In genomic region chr1:40372951-40373350, GRCm38 (mm10) we compare ENCODE assay signal across 20 mouse cellular contexts. TPM values are rescaled to one million over a fixed set of nuclear protein-coding genes. Genes with fewer than 3 reads are reported as not detected.
A peak's percentile ranks its signal among the peaks of the same experiment; 100 is the strongest.
DNase-seq lines count a peak whose midpoint lies in the region; ATAC-seq and TF ChIP-seq lines count a peak whose summit lies in the region.
"Had no signal": no experiment of that assay in that cellular context is flagged by ENCODE, and none has a peak within 500 bp of the region (broad histone marks: within the 10 kb centered on the region; RNA-seq: fewer than 3 reads in every experiment).

No protein-coding gene starts in this region.

- no peaks in the 10 kb centered on the region for H3K4me1 ChIP-seq in forebrain, postnatal 0 days (ENCODE audit: insufficient read depth)
- H3K4me1 ChIP-seq in forebrain, embryonic 15.5 days, result no peaks in the 10 kb centered on the region
- no peaks in the 10 kb centered on the region for H3K4me1 ChIP-seq in heart, embryonic 11.5 days (ENCODE audit: control insufficient read depth, insufficient read depth, low read length)
- no peaks in the 10 kb centered on the region for H3K4me1 ChIP-seq in brown adipose tissue, adult 24 weeks (ENCODE audit: control insufficient read depth, insufficient read depth, insufficient read length, low read length)
- H3K4me1 ChIP-seq: forebrain, embryonic 13.5 days had no signal

- no peak; the same call in 1 of the 2 replicates for ATAC-seq in forebrain, postnatal 0 days
- ATAC-seq in forebrain, embryonic 15.5 days (replicated peaks), result no peak
- ATAC-seq in heart, embryonic 11.5 days (replicated peaks; ENCODE audit: insufficient number of reproducible peaks, low FRiP score, low TSS enrichment), result no peak
- ATAC-seq: forebrain, embryonic 13.5 days; hindbrain, postnatal 0 days had no signal

- no peaks in the 10 kb centered on the region for H3K36me3 ChIP-seq in forebrain, postnatal 0 days (ENCODE audit: insufficient read depth)
- H3K36me3 ChIP-seq in forebrain, embryonic 15.5 days, result no peaks in the 10 kb centered on the region
- H3K36me3 ChIP-seq in heart, embryonic 11.5 days (ENCODE audit: control insufficient read depth, insufficient read depth, low read length), result no peaks in the 10 kb centered on the region
- H3K36me3 ChIP-seq: hindbrain, embryonic 13.5 days had no signal

- TF ChIP-seq CTCF in forebrain, postnatal 0 days (IDR thresholded peaks at IDR 0.05; ENCODE audit: low read depth), result peak; percentile 5; the same call in 1 of the 2 replicates

- no peaks in the 10 kb centered on the region for H3K9me3 ChIP-seq in forebrain, postnatal 0 days (ENCODE audit: low read length)
- no peaks in the 10 kb centered on the region for H3K9me3 ChIP-seq in forebrain, embryonic 15.5 days
- H3K9me3 ChIP-seq in heart, embryonic 11.5 days (replicated peaks; ENCODE audit: control insufficient read depth, low read length), result no peaks in the 10 kb centered on the region
- H3K9me3 ChIP-seq: forebrain, embryonic 13.5 days; hindbrain, embryonic 13.5 days had no signal

- H3K4me2 ChIP-seq in forebrain, postnatal 0 days (ENCODE audit: low read depth), result no peak overlapping the region
- H3K4me2 ChIP-seq in forebrain, embryonic 15.5 days (replicated peaks), result no peak overlapping the region
- no peak overlapping the region for H3K4me2 ChIP-seq in heart, embryonic 11.5 days
- H3K4me2 ChIP-seq: forebrain, embryonic 13.5 days; hindbrain, embryonic 13.5 days had no signal

- 87% methylated on average over 3 of the region's 3 CpGs for WGBS in forebrain, postnatal 0 days
- WGBS in forebrain, embryonic 15.5 days, result 94% methylated on average over 3 of the region's 3 CpGs
- 82% methylated on average over 3 of the region's 3 CpGs for WGBS in heart, embryonic 11.5 days (ENCODE audit: insufficient replicate concordance)

- no peak overlapping the region for H3K4me3 ChIP-seq in forebrain, postnatal 0 days (ENCODE audit: low read depth, low read length)
- no peak overlapping the region for H3K4me3 ChIP-seq in forebrain, embryonic 15.5 days
- H3K4me3 ChIP-seq in heart, embryonic 11.5 days (ENCODE audit: low read depth, low read length), result no peak overlapping the region
- H3K4me3 ChIP-seq in brown adipose tissue, adult 24 weeks (ENCODE audit: insufficient read depth, low read depth, low read length), result no peak overlapping the region
- H3K4me3 ChIP-seq: forebrain, embryonic 13.5 days; hindbrain, embryonic 13.5 days had no signal

- H3K9ac ChIP-seq in forebrain, postnatal 0 days, result no peak overlapping the region
- no peak overlapping the region for H3K9ac ChIP-seq in forebrain, embryonic 15.5 days (replicated peaks)
- H3K9ac ChIP-seq in heart, embryonic 11.5 days (ENCODE audit: low read depth, low read length), result no peak overlapping the region
- H3K9ac ChIP-seq: forebrain, embryonic 13.5 days; hindbrain, embryonic 13.5 days had no signal

- no peak for DNase-seq in forebrain, postnatal 0 days
- peak; percentile 87 for DNase-seq in heart, adult 11 months
- DNase-seq in skeletal muscle tissue, adult 2 months (ENCODE audit: low read depth, low spot score), result peak; percentile 72
- no peak for DNase-seq in thymus, postnatal 36 days
- no peak for DNase-seq in layer of hippocampus, postnatal 14 days (ENCODE audit: low spot score in 2 of 2)
- DNase-seq: adrenal gland, adult 8-10 months; cerebellum, adult 18-20 months; cerebellum, adult 9-11 months; cerebellum, postnatal 36 days; heart, postnatal 10 days; heart, postnatal 4 days; kidney, adult 11 months; kidney, adult 9 months had no signal

- H3K27ac ChIP-seq in forebrain, postnatal 0 days (ENCODE audit: low read depth, low read length), result no peak overlapping the region
- no peak overlapping the region for H3K27ac ChIP-seq in forebrain, embryonic 15.5 days (replicated peaks)
- no peak overlapping the region for H3K27ac ChIP-seq in heart, embryonic 11.5 days (ENCODE audit: low read depth, low read length)
- 0 out of 2 replicates have a peak overlapping the region, but pooled peaks have one; percentile 18 for H3K27ac ChIP-seq in brown adipose tissue, adult 24 weeks (replicated peaks; ENCODE audit: low read depth, low read length)
- H3K27ac ChIP-seq: forebrain, embryonic 13.5 days; hindbrain, embryonic 13.5 days; hindbrain, postnatal 0 days had no signal

- no peaks in the 10 kb centered on the region for H3K27me3 ChIP-seq in forebrain, postnatal 0 days (ENCODE audit: insufficient read depth, low read length)
- no peaks in the 10 kb centered on the region for H3K27me3 ChIP-seq in forebrain, embryonic 15.5 days
- no peaks in the 10 kb centered on the region for H3K27me3 ChIP-seq in heart, embryonic 11.5 days (ENCODE audit: control insufficient read depth, insufficient read depth, low read length)
- H3K27me3 ChIP-seq: CH12.LX; forebrain, embryonic 13.5 days; hindbrain, embryonic 13.5 days had no signal

RNA-seq across cellular contexts. Expression of gene Il1rl2, which starts 48.5 kb away (rescaled TPM):
- 0.77 and 1.8 TPM in 2 replicates for total RNA-seq in forebrain, postnatal 0 days (2014; rRNA removed)
- 0.50 and 0.76 TPM in 2 replicates for polyA plus RNA-seq in forebrain, postnatal 0 days (2015; fragmentation: Nextera tagmentation; extraction: Ambion mirVana)
- 0.80 and 1.1 TPM in 2 replicates for polyA plus RNA-seq in forebrain, embryonic 15.5 days (2015; fragmentation: Nextera tagmentation; extraction: Ambion mirVana)
- polyA plus RNA-seq in heart, embryonic 11.5 days (2014; fragmentation: Nextera tagmentation; extraction: Ambion mirVana), result 1.5 and 1.8 TPM in 2 replicates
- polyA plus RNA-seq in brown adipose tissue, adult 24 weeks (2012; ENCODE audit: insufficient read depth, insufficient read length, missing spikeins), result 1.4 and 4.1 TPM in 2 replicates
- total RNA-seq in layer of hippocampus, postnatal 14 days (2021), result under 1 TPM; 0.55 to 0.99 TPM
- total RNA-seq: CH12.LX had no signal

RNA-seq across cellular contexts. Expression of gene Il1rl1, which starts 56.4 kb away (rescaled TPM):
- 0.19 and 0.46 TPM in 2 replicates for total RNA-seq in forebrain, postnatal 0 days (2014; rRNA removed)
- polyA plus RNA-seq in forebrain, postnatal 0 days (2015; fragmentation: Nextera tagmentation; extraction: Ambion mirVana), result 0.04 and 0.12 TPM in 2 replicates
- not detected in 2 replicates for polyA plus RNA-seq in forebrain, embryonic 15.5 days (2015; fragmentation: Nextera tagmentation; extraction: Ambion mirVana)
- 0.04 and 0.17 TPM in 2 replicates for polyA plus RNA-seq in heart, embryonic 11.5 days (2014; fragmentation: Nextera tagmentation; extraction: Ambion mirVana)
- polyA plus RNA-seq in brown adipose tissue, adult 24 weeks (2012; ENCODE audit: insufficient read depth, insufficient read length, missing spikeins), result 0.67 and 1.2 TPM in 2 replicates
- total RNA-seq in layer of hippocampus, postnatal 14 days (2021), result under 1 TPM; 0.17 to 0.48 TPM
- polyA plus RNA-seq: forebrain, embryonic 13.5 days; hindbrain, embryonic 13.5 days had no signal

Comparison
In these comparisons a context has a peak if more than half of its experiments do, and no peak if none do; other contexts are left out.
1. DNase-seq: peak in heart, adult 11 months (single experiment) and skeletal muscle tissue, adult 2 months (single experiment); none in forebrain, postnatal 0 days (single experiment), thymus, postnatal 36 days (0 of 2) and layer of hippocampus, postnatal 14 days (0 of 2).